Mouse (Mus musculus): ENCODE data around the gene Sik3. TPM values are rescaled to one million over a fixed set of nuclear protein-coding genes. Genes with fewer than 3 reads are reported as not detected.

Sik3 gene
- polyA plus RNA-seq, 1 experiment from 2014 or later: 5.0 TPM

- ATAC-seq (no peak), DNase-seq (no peak)
- Histone ChIP-seq H3K4me2 (ENCODE audit: low read depth, low read length) (no peak overlapping the region), H3K27me3 (ENCODE audit: insufficient read depth, low read length) (no peaks in the 10 kb centered on the region), H3K9ac (replicated peaks) (no peak overlapping the region), H3K36me3 (replicated peaks; ENCODE audit: insufficient read depth, low read length) (0 out of 2 replicates have a peak, but pooled peaks cover 3% of the 10 kb centered on the region), H3K4me3 (ENCODE audit: low read depth, low read length) (no peak overlapping the region), H3K4me1 (ENCODE audit: insufficient read depth) (peaks cover 16% of the 10 kb centered on the region), H3K9me3 (ENCODE audit: low read length) (no peaks in the 10 kb centered on the region), H3K27ac (ENCODE audit: low read depth) (no peak overlapping the region)
- WGBS (ENCODE audit: insufficient replicate concordance): 73% methylated on average over 6 of the region's 6 CpGs
- TF ChIP-seq CTCF (IDR thresholded peaks at IDR 0.05; ENCODE audit: low read depth) (no peak), EP300 (IDR thresholded peaks at IDR 0.05; ENCODE audit: low read depth) (no peak)
These were observed 161.3 kb downstream of the Sik3 start for GRCm38 (mm10) chr9:46173919-46174318.

DNA sequence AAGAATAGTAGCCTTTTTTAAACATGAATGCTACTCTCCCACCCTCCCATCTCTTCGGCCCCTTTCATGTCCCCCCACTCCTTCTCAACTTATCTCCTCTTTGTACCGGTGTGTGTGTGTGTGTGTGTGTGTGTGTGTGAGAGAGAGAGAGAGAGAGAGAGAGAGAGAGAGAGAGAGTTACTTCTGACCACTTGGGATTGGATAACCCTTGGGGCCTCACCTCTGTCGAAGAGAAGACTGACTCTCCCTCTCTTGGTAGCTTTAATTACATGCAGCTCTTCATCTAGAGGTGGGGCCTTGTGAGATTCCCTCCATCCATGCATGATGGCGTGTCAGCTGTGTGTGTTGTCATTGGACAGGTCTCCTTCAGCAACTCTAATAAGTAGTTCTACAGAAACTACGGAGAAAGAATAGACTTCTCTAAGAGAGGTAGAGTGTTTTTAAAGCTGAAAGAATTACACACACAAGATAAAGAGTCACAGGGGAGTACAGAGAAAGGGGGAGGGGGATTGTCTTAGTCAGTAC, 162.2 kb downstream of the Sik3 start:
- no peak for TF ChIP-seq CTCF (IDR thresholded peaks at IDR 0.05; ENCODE audit: low read depth)
- TF ChIP-seq EP300 (IDR thresholded peaks at IDR 0.05; ENCODE audit: low read depth): no peak
- 66% methylated on average over 5 of the region's 5 CpGs for WGBS (ENCODE audit: insufficient replicate concordance)
- Histone ChIP-seq H3K27ac (ENCODE audit: low read depth) (no peak overlapping the region), H3K4me1 (ENCODE audit: insufficient read depth) (peaks cover 16% of the 10 kb centered on the region), H3K27me3 (ENCODE audit: insufficient read depth, low read length) (no peaks in the 10 kb centered on the region), H3K9ac (replicated peaks) (no peak overlapping the region), H3K9me3 (ENCODE audit: low read length) (no peaks in the 10 kb centered on the region), H3K4me3 (ENCODE audit: low read depth, low read length) (no peak overlapping the region), H3K4me2 (ENCODE audit: low read depth, low read length) (no peak overlapping the region; the same call in 1 of the 2 replicates), H3K36me3 (replicated peaks; ENCODE audit: insufficient read depth, low read length) (peaks cover 3% of the 10 kb centered on the region; the same call in 1 of the 2 replicates)
- DNase-seq (no peak), ATAC-seq (no peak)

DNA sequence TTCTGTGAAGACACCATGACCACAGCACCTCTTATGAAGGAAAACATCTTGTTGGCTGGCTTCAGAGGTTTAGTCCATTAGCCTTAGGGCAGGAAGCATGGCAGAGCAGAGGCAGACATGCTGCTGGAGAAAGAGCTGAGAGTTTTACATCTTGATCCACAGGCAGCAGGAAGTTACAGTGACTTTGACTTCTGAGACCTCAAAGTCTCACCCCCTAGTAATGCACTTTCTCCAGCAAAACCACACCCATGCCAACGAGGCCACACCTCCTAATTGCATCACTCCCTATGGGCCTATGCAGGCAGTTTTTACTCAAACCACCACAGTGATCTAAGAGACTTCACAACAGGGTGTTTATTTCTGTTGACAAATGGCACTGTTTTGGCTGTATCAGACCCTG, 162.7 kb downstream of the Sik3 start:
- H3K4me3 ChIP-seq (ENCODE audit: low read depth, low read length): no peak overlapping the region

GRCm38 (mm10) chr9:46175938-46176375, 163.3 kb downstream of the Sik3 start:
- 27% methylated on average over 1 of the region's 1 CpGs for WGBS (ENCODE audit: insufficient replicate concordance)
- no peaks in the 10 kb centered on the region for H3K9me3 ChIP-seq (ENCODE audit: low read length)
- H3K27me3 ChIP-seq (ENCODE audit: insufficient read depth, low read length): no peaks in the 10 kb centered on the region
- H3K4me1 ChIP-seq (ENCODE audit: insufficient read depth): peaks cover 16% of the 10 kb centered on the region
- peaks cover 3% of the 10 kb centered on the region; the same call in 1 of the 2 replicates for H3K36me3 ChIP-seq (replicated peaks; ENCODE audit: insufficient read depth, low read length)
- no peak for TF ChIP-seq CTCF (IDR thresholded peaks at IDR 0.05; ENCODE audit: low read depth)
- 0 out of 2 replicates have a peak, but pooled peaks have one; percentile 20 for TF ChIP-seq EP300 (IDR thresholded peaks at IDR 0.05; ENCODE audit: low read depth)
- DNase-seq (no peak), ATAC-seq (no peak)
- no peak overlapping the region for H3K27ac ChIP-seq (ENCODE audit: low read depth)
- no peak overlapping the region for H3K9ac ChIP-seq (replicated peaks)
- H3K4me3 ChIP-seq (ENCODE audit: low read depth, low read length): no peak overlapping the region
- no peak overlapping the region for H3K4me2 ChIP-seq (ENCODE audit: low read depth, low read length)

More for the DNA sequence above, 162.7 kb downstream of the Sik3 start:
- TF ChIP-seq CTCF (IDR thresholded peaks at IDR 0.05; ENCODE audit: low read depth) (no peak), EP300 (IDR thresholded peaks at IDR 0.05; ENCODE audit: low read depth) (no peak)
- no peak overlapping the region for H3K9ac ChIP-seq (replicated peaks)
- peak; percentile 74 for DNase-seq
- H3K9me3 ChIP-seq (ENCODE audit: low read length): no peaks in the 10 kb centered on the region
- H3K27ac ChIP-seq (ENCODE audit: low read depth): no peak overlapping the region
- 23% methylated on average over 1 of the region's 1 CpGs for whole genome bisulfite sequencing (ENCODE audit: insufficient replicate concordance)
- peak; percentile 66 for ATAC-seq
- peaks cover 3% of the 10 kb centered on the region; the same call in 1 of the 2 replicates for H3K36me3 ChIP-seq (replicated peaks; ENCODE audit: insufficient read depth, low read length)
- H3K27me3 ChIP-seq (ENCODE audit: insufficient read depth, low read length): no peaks in the 10 kb centered on the region
- H3K4me2 ChIP-seq (ENCODE audit: low read depth, low read length): no peak overlapping the region; the same call in 1 of the 2 replicates
- peaks cover 16% of the 10 kb centered on the region for H3K4me1 ChIP-seq (ENCODE audit: insufficient read depth)

GRCm38 (mm10) chr9:46176613-46177012, 164.0 kb downstream of the Sik3 start:
- Histone ChIP-seq H3K4me1 (ENCODE audit: insufficient read depth) (peaks cover 16% of the 10 kb centered on the region), H3K27ac (ENCODE audit: low read depth) (no peak overlapping the region), H3K36me3 (replicated peaks; ENCODE audit: insufficient read depth, low read length) (peaks cover 4% of the 10 kb centered on the region; the same call in 1 of the 2 replicates), H3K27me3 (ENCODE audit: insufficient read depth, low read length) (no peaks in the 10 kb centered on the region), H3K9me3 (ENCODE audit: low read length) (no peaks in the 10 kb centered on the region), H3K4me3 (ENCODE audit: low read depth, low read length) (no peak overlapping the region), H3K4me2 (ENCODE audit: low read depth, low read length) (no peak overlapping the region), H3K9ac (replicated peaks) (no peak overlapping the region)
- ATAC-seq (no peak), DNase-seq (no peak)
- TF ChIP-seq CTCF (IDR thresholded peaks at IDR 0.05; ENCODE audit: low read depth) (no peak), EP300 (IDR thresholded peaks at IDR 0.05; ENCODE audit: low read depth) (no peak)
- WGBS (ENCODE audit: insufficient replicate concordance): 82% methylated on average over 4 of the region's 4 CpGs

GRCm38 (mm10) chr9:46178595-46178994, 166.0 kb downstream of the Sik3 start:
- no peak overlapping the region for H3K4me3 ChIP-seq (ENCODE audit: low read depth, low read length)
- no peak overlapping the region for H3K4me2 ChIP-seq (ENCODE audit: low read depth, low read length)
- WGBS (ENCODE audit: insufficient replicate concordance): 85% methylated on average over 9 of the region's 9 CpGs
- ATAC-seq: no peak
- H3K9me3 ChIP-seq (ENCODE audit: low read length): no peaks in the 10 kb centered on the region
- H3K36me3 ChIP-seq (replicated peaks; ENCODE audit: insufficient read depth, low read length): peaks cover 12% of the 10 kb centered on the region; the same call in 1 of the 2 replicates
- DNase-seq: no peak
- TF ChIP-seq EP300 (IDR thresholded peaks at IDR 0.05; ENCODE audit: low read depth) (no peak), CTCF (IDR thresholded peaks at IDR 0.05; ENCODE audit: low read depth) (no peak)
- peaks cover 16% of the 10 kb centered on the region for H3K4me1 ChIP-seq (ENCODE audit: insufficient read depth)
- H3K27ac ChIP-seq (ENCODE audit: low read depth): no peak overlapping the region
- no peak overlapping the region for H3K9ac ChIP-seq (replicated peaks)
- H3K27me3 ChIP-seq (ENCODE audit: insufficient read depth, low read length): no peaks in the 10 kb centered on the region

Measured in liver, postnatal 0 days (tissue).